Mouse (Mus musculus) neural tube, postnatal 0 days (tissue): ENCODE results near the gene Eml4. TPM values are rescaled to one million over a fixed set of nuclear protein-coding genes. Genes with fewer than 3 reads are reported as not detected.

ENCODE experiments used
- polyA plus RNA-seq: library from polyadenylated mRNA; unstranded; fragments of >200 nt; fragmentation: Nextera tagmentation; extraction: Ambion mirVana; gene quantifications from 2 replicates; pipeline ENCODE4 v1.2.1, GENCODE M21; 2015

Eml4 gene
- polyA plus RNA-seq, result 18.8 and 20.6 TPM in 2 replicates

GRCm38 (mm10) chr17:83350379-83351091, at the start of gene Eml4:
Gene Eml4 (plus strand): TSS chr17:83350931.

GRCm38 (mm10) chr17:83517280-83518015, 166.7 kb downstream of the Eml4 start, which contains the start of gene Cox7a2l:
Gene Cox7a2l (minus strand): TSS chr17:83517330.

Other genes with a start within 250 kb of the Eml4 start
- gene Pkdcc, start 135.6 kb upstream of the Eml4 start, polyA plus RNA-seq, result 4.7 and 5.9 TPM in 2 replicates
- gene Cox7a2l, start 166.4 kb downstream of the Eml4 start, polyA plus RNA-seq, result 242 and 254 TPM in 2 replicates